Mouse (Mus musculus) E14TG2a.4 (cell line): ENCODE measurements around the gene Cd46.
A peak's percentile ranks its signal among the peaks of the same experiment; 100 is the strongest.

ENCODE experiments used
- H3K27me3 ChIP-seq: 2 replicates; pipeline ENCODE4 v1.6.1; 2014; ENCODE audit warnings: low read length, control low read depth; ENCODE audit not compliant: insufficient read depth
- H3K36me3 ChIP-seq: 2 replicates; pipeline ENCODE4 v1.6.1; 2014; ENCODE audit warnings: low read length, control low read depth; ENCODE audit not compliant: insufficient read depth
- H3K4me1 ChIP-seq: replicated peaks from 2 replicates; pipeline ENCODE4 v1.6.1; 2014; ENCODE audit warnings: low read depth, low read length, control low read depth
- H3K4me3 ChIP-seq: replicated peaks from 2 replicates; pipeline ENCODE4 v1.5.1; 2014; ENCODE audit warnings: mild to moderate bottlenecking, low read length
- H3K9me3 ChIP-seq: 2 replicates; pipeline ENCODE4 v1.6.1; 2014; ENCODE audit warnings: low read length, control low read depth
- CTCF ChIP-seq: conservative IDR thresholded peaks from 2 replicates; pipeline ENCODE4 v1.5.1; 2014; ENCODE audit warnings: low read length
- NANOG ChIP-seq: IDR thresholded peaks from 2 replicates; pipeline ENCODE4 v1.6.1; 2014; ENCODE audit warnings: borderline replicate concordance, low read length, mixed read lengths
- POU5F1 ChIP-seq: IDR thresholded peaks from 2 replicates; pipeline ENCODE4 v1.6.1; 2014; ENCODE audit warnings: low read length, borderline replicate concordance

The Cd46 gene

DNA sequence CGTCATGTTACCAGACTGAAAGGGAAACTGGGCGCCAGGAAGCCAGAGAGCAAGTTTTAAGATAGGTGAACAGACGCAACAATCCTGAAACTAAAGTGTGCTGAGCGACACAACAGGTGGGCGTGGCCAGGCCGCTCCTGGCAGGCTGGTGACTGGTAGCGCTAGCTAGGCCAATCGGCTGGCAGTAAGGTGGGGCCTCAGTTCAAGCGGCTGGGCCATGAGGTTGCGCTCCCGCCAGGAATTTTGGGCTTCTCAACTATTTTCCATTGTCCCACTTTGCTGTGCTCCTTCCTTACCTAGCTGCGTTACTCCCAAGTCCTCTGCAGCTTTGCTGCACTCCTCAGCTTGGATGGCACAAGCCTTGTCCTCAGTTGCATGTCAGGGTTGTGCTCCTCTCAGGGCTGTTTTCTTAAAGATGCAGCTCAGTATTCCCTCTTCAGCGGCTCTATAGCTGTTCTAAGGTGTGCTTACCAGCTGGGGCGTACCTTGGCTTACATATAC lies at the start of gene Cd46:
Gene Cd46 (minus strand): TSS at position 30 of the 501 bp plus-strand sequence.
- Histone ChIP-seq H3K27me3 (peaks cover 10% of the 10 kb centered on the region), H3K4me3 (peak within 1 kb of the TSS; percentile 72), H3K4me1 (peaks cover 13% of the 10 kb centered on the region), H3K9me3 (no peaks in the 10 kb centered on the region), H3K36me3 (no peaks in the 10 kb centered on the region)
- TF ChIP-seq CTCF (no peak), POU5F1 (no peak)

DNA sequence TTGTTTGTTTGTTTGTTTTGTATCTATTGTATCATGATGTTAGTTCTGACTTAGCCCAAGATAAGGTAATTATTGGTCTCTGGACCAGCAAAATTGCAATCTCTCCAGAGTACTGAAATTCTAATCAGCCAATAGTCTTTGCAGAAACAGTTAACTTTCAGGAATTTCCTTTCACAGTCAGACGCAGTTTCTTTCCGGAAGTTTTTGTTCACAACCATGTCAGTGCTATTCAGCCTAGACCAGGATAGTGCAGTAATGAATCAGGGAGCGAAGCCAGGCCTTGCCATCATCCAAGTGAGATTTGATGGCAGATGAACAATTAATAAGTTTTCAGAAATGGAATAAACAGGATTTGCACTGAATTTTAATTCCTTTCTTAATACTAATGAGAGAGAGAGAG lies 40.0 kb upstream of the Cd46 start:
- no peaks in the 10 kb centered on the region for H3K27me3 ChIP-seq
- peaks cover 20% of the 10 kb centered on the region for H3K36me3 ChIP-seq
- no peak overlapping the region for H3K4me3 ChIP-seq
- H3K9me3 ChIP-seq, result no peaks in the 10 kb centered on the region
- H3K4me1 ChIP-seq, result peaks cover 8% of the 10 kb centered on the region
- TF ChIP-seq POU5F1 (no peak), NANOG (no peak), CTCF (no peak)

DNA sequence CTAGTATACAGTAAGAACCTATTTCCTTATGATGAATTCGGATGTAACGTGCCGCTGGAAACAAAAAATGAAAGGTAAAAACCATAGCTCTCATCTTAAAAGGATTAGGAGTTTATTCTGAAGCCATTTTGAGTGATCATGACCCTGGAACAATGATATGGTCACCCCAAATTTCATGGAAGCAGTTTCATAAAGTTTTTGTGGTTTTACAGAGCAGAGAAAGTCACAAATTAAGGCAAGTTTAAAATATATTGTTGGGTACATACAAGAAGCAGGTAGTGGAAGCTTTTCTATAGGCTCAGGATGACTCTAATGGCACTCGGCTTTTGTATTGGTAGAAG lies 39.6 kb upstream of the Cd46 start:
- no peaks in the 10 kb centered on the region for H3K27me3 ChIP-seq
- H3K9me3 ChIP-seq, result no peaks in the 10 kb centered on the region
- no peak for TF ChIP-seq CTCF
- TF ChIP-seq NANOG, result no peak
- TF ChIP-seq POU5F1, result no peak
- peaks cover 23% of the 10 kb centered on the region for H3K36me3 ChIP-seq
- H3K4me1 ChIP-seq, result peaks cover 8% of the 10 kb centered on the region
- H3K4me3 ChIP-seq, result peak overlapping the region; percentile 84

DNA sequence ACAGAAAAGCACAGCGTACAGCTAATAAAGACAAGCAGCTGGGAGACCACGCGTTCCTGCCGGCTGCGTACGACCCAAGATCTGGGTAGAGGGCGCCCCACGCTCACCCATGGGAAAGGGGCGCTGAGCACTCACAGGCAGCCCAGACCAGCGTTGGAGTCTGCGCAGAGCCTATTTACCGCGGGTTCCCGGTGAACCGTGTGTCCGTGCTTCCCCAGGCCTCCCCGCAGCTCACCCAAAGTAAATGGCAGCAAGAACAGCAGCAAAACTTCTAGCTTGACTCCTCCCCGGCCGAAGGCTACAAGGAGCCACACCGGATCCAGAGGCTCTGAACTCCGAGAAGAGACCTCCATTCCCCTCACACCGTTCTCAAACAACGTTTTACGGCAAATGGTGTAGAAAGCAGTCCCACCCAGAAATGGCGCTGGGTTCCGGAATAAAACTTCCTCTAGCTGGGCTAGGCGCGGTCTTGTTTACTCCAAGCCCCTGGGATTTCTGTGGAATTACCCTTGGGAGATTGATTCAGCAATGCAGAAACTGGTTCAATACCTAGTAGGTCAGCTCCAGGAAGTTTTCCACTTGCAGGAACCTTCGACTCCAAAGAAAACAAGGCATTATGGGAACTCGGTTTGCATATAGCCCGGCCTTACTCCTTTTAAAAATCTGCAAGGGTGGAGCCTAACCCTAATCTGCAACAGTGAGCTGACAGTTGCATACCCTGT lies 39.1 kb upstream of the Cd46 start, which contains the start of gene Cr1l:
Gene Cr1l (minus strand): TSS at position 634 of the 722 bp plus-strand sequence.
- Histone ChIP-seq H3K4me3 (peak within 1 kb of the TSS; percentile 84), H3K4me1 (peaks cover 8% of the 10 kb centered on the region), H3K9me3 (no peaks in the 10 kb centered on the region), H3K27me3 (no peaks in the 10 kb centered on the region), H3K36me3 (peaks cover 24% of the 10 kb centered on the region)
- TF ChIP-seq NANOG (no peak), CTCF (no peak), POU5F1 (no peak)

DNA sequence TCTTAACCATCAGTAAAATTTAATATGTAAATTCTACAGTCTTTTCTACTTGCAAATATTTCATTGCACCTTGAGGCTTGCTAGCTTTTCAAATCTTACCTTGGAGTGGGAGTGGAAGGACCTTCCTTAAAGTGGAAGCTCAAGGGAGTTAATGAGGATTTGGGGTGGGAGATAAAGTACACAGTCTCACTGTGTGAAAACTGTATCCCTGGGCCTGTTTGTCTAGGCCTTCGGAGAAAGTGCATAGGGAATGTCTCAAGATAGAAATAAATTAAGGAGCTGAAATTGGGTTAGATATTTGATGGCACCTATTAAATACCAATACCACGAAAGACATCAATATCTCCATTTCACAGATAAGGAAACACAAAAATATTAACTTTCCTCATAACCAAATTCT lies 38.4 kb upstream of the Cd46 start:
- Histone ChIP-seq H3K27me3 (no peaks in the 10 kb centered on the region), H3K36me3 (peaks cover 28% of the 10 kb centered on the region), H3K4me3 (peak overlapping the region; percentile 84), H3K4me1 (peaks cover 8% of the 10 kb centered on the region), H3K9me3 (no peaks in the 10 kb centered on the region)
- TF ChIP-seq CTCF, result no peak

DNA sequence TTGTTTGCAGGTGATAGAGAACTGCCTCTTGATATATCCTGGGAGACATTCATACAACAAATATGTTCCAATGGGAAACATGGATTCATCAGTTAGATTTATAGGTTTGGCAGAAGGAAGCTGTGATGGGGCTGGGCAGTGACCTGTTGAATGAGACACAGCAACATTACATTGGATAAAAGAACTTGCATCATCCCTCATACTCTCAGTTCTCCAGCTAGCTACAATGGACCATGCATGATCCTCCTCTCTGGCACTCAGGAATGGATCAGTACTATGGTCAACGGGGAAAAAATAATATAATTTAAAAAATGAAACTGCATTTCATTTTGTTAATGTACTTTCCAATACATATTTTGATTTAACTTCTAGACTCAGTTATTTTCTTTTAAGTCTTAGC lies 37.8 kb upstream of the Cd46 start:
- Histone ChIP-seq H3K4me1 (peaks cover 8% of the 10 kb centered on the region), H3K36me3 (peaks cover 28% of the 10 kb centered on the region), H3K9me3 (no peaks in the 10 kb centered on the region), H3K4me3 (no peak overlapping the region), H3K27me3 (no peaks in the 10 kb centered on the region)
- TF ChIP-seq NANOG, result no peak
- no peak for TF ChIP-seq CTCF
- TF ChIP-seq POU5F1, result no peak

DNA sequence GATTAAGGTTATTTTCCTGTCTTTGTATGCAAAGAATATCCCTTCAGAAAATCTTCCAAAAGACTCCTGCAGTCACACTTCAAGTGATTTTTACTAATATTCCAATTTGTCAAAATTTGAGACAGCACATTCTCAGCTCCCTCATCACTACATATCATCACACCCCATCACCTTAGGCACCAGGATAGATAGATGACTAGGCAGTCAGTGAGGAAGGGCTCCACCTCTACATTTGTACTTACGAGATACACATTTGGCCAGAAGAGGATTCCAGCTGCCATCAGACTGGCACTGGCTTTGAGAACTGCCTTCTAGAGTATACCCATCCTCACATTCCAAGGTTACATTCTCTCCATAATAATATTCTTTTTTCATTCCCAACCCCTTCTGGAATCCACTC lies 22.4 kb upstream of the Cd46 start:
- no peaks in the 10 kb centered on the region for H3K9me3 ChIP-seq

DNA sequence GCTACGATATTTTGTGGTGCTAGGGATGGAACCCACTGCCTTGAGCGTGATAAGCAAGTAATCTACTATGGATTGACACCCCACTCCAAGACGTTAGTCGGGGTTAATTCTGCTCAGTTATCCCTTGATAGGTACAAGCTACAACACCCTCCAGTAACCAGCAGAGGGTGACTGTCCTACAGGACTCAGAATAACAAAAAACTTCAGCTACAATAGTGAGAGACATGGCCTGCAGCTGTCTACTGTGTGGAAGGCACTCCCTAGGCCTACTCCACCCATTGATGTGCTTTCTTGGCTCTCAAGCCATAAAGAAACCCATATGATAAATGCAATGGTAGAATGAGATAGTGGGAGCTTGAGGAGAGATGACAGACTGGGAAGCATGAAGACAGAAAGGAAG lies 21.6 kb upstream of the Cd46 start:
- Histone ChIP-seq H3K4me3 (no peak overlapping the region), H3K9me3 (no peaks in the 10 kb centered on the region), H3K27me3 (no peaks in the 10 kb centered on the region), H3K4me1 (no peaks in the 10 kb centered on the region), H3K36me3 (peaks cover 40% of the 10 kb centered on the region)
- TF ChIP-seq CTCF, result no peak
- TF ChIP-seq NANOG, result no peak
- TF ChIP-seq POU5F1, result no peak

More for the DNA sequence above, 22.4 kb upstream of the Cd46 start:
- H3K4me1 ChIP-seq, result no peaks in the 10 kb centered on the region
- no peaks in the 10 kb centered on the region for H3K27me3 ChIP-seq
- TF ChIP-seq NANOG, result no peak
- TF ChIP-seq POU5F1, result no peak
- TF ChIP-seq CTCF, result no peak
- H3K4me3 ChIP-seq, result no peak overlapping the region
- H3K36me3 ChIP-seq, result peaks cover 40% of the 10 kb centered on the region

DNA sequence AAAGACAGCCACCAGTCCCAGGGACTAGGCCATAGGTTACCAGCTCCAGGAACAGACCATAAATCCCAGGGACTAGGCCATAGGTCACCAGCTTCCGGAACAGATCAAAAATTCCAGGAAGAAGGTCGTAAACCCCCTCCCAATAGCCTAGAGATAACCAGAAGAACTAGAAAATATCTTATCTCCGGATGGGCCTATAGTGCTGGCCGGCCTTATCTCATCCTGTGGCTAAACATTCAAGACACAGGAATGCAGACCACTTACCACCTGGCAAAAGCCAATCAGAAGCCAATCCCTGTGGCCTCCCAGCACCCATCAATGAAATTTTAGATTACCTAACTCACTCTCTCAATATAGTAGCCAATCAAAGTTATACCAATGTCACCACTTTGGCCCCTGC lies 8.6 kb upstream of the Cd46 start:
- Histone ChIP-seq H3K36me3 (peaks cover 7% of the 10 kb centered on the region; the same call in 1 of the 2 replicates), H3K27me3 (no peaks in the 10 kb centered on the region), H3K4me1 (no peaks in the 10 kb centered on the region), H3K9me3 (no peaks in the 10 kb centered on the region), H3K4me3 (no peak overlapping the region)
- TF ChIP-seq POU5F1, result no peak
- no peak for TF ChIP-seq NANOG
- no peak for TF ChIP-seq CTCF
